Mouse (Mus musculus): ENCODE measurements around the gene Chrng.

GRCm38 (mm10) chr1:87205038-87205437 is 581 bp downstream of the Chrng start:
- TF ChIP-seq CTCF (IDR thresholded peaks at IDR 0.05; ENCODE audit: low read depth, low read length): no peak
- no peak for TF ChIP-seq POLR2A (IDR thresholded peaks at IDR 0.05; ENCODE audit: extremely low read depth, insufficient read depth, low read length)

Data from liver, adult 2 months (tissue).